Mouse (Mus musculus): ENCODE measurements around the gene Slc38a1. TPM values are rescaled to one million over a fixed set of nuclear protein-coding genes. Genes with fewer than 3 reads are reported as not detected.

The Slc38a1 gene
- total and polyA plus RNA-seq, 2 experiments from 2014 or later = 52.4 to 56.7 TPM

- Histone ChIP-seq H3K27ac (ENCODE audit: low read depth) (peak overlapping the region; percentile 76), H3K36me3 (replicated peaks; ENCODE audit: control insufficient read depth, insufficient read depth, low read length) (no peaks in the 10 kb centered on the region), H3K4me1 (ENCODE audit: control insufficient read depth, insufficient read depth) (peaks cover 20% of the 10 kb centered on the region), H3K9me3 (replicated peaks; ENCODE audit: control insufficient read depth, low read length) (no peaks in the 10 kb centered on the region), H3K9ac (replicated peaks; ENCODE audit: low read depth, low read length) (no peak overlapping the region), H3K4me2 (ENCODE audit: low read depth, low read length) (no peak overlapping the region), H3K27me3 (ENCODE audit: control insufficient read depth, insufficient read depth, low read length) (no peaks in the 10 kb centered on the region), H3K4me3 (ENCODE audit: low read depth, low read length) (no peak overlapping the region)
- TF ChIP-seq EP300 (IDR thresholded peaks at IDR 0.05; ENCODE audit: low read depth) = no peak
- ATAC-seq (ENCODE audit: insufficient read depth, low read depth) (peak; percentile 90), DNase-seq (ENCODE audit: low spot score) (peak; percentile 67)
- WGBS = 49% methylated on average over 13 of the region's 13 CpGs
These were observed 74.3 kb downstream of the Slc38a1 start for GRCm38 (mm10) chr15:96568271-96568982.

- H3K4me1 ChIP-seq (ENCODE audit: control insufficient read depth, insufficient read depth) = peaks cover 20% of the 10 kb centered on the region
- H3K27ac ChIP-seq (ENCODE audit: low read depth) = no peak overlapping the region
- peak overlapping the region; percentile 54 for H3K4me2 ChIP-seq (ENCODE audit: low read depth, low read length)
- H3K36me3 ChIP-seq (replicated peaks; ENCODE audit: control insufficient read depth, insufficient read depth, low read length) = no peaks in the 10 kb centered on the region
- DNase-seq (ENCODE audit: low spot score) = no peak
- H3K4me3 ChIP-seq (ENCODE audit: low read depth, low read length) = peak overlapping the region; percentile 30
- TF ChIP-seq EP300 (IDR thresholded peaks at IDR 0.05; ENCODE audit: low read depth) = no peak
- no peak; the same call in 1 of the 2 replicates for TF ChIP-seq CTCF (IDR thresholded peaks at IDR 0.05; ENCODE audit: low read depth)
- peak; percentile 47; the same call in 1 of the 2 replicates for ATAC-seq (ENCODE audit: insufficient read depth, low read depth)
- whole genome bisulfite sequencing = 14% methylated on average over 14 of the region's 14 CpGs
- H3K27me3 ChIP-seq (ENCODE audit: control insufficient read depth, insufficient read depth, low read length) = no peaks in the 10 kb centered on the region
- no peaks in the 10 kb centered on the region for H3K9me3 ChIP-seq (replicated peaks; ENCODE audit: control insufficient read depth, low read length)
- no peak overlapping the region for H3K9ac ChIP-seq (replicated peaks; ENCODE audit: low read depth, low read length)
These were observed 75.9 kb downstream of the Slc38a1 start for GRCm38 (mm10) chr15:96566850-96567271.

- DNase-seq (ENCODE audit: low spot score) = no peak
- WGBS = 71% methylated on average over 1 of the region's 1 CpGs
These were observed 78.9 kb downstream of the Slc38a1 start for GRCm38 (mm10) chr15:96563852-96564251.

GRCm38 (mm10) chr15:96562521-96562920 lies 80.2 kb downstream of the Slc38a1 start:
- no peak for TF ChIP-seq EP300 (IDR thresholded peaks at IDR 0.05; ENCODE audit: low read depth)
- TF ChIP-seq CTCF (IDR thresholded peaks at IDR 0.05; ENCODE audit: low read depth) = no peak
- no peak for ATAC-seq (ENCODE audit: insufficient read depth, low read depth)
- WGBS = 87% methylated on average over 5 of the region's 5 CpGs
- no peak overlapping the region for H3K4me2 ChIP-seq (ENCODE audit: low read depth, low read length)
- no peaks in the 10 kb centered on the region for H3K36me3 ChIP-seq (replicated peaks; ENCODE audit: control insufficient read depth, insufficient read depth, low read length)
- no peak overlapping the region for H3K4me3 ChIP-seq (ENCODE audit: low read depth, low read length)
- no peak overlapping the region for H3K27ac ChIP-seq (ENCODE audit: low read depth)
- no peak for DNase-seq (ENCODE audit: low spot score)
- H3K9ac ChIP-seq (replicated peaks; ENCODE audit: low read depth, low read length) = no peak overlapping the region
- no peaks in the 10 kb centered on the region for H3K27me3 ChIP-seq (ENCODE audit: control insufficient read depth, insufficient read depth, low read length)
- peaks cover 6% of the 10 kb centered on the region; the same call in 1 of the 2 replicates for H3K4me1 ChIP-seq (ENCODE audit: control insufficient read depth, insufficient read depth)
- H3K9me3 ChIP-seq (replicated peaks; ENCODE audit: control insufficient read depth, low read length) = no peaks in the 10 kb centered on the region

More at GRCm38 (mm10) chr15:96563852-96564251, 78.9 kb downstream of the Slc38a1 start:
- H3K27me3 ChIP-seq (ENCODE audit: control insufficient read depth, insufficient read depth, low read length) = no peaks in the 10 kb centered on the region
- ATAC-seq (ENCODE audit: insufficient read depth, low read depth) = no peak
- H3K4me1 ChIP-seq (ENCODE audit: control insufficient read depth, insufficient read depth) = peaks cover 17% of the 10 kb centered on the region
- no peak overlapping the region for H3K9ac ChIP-seq (replicated peaks; ENCODE audit: low read depth, low read length)
- no peak overlapping the region for H3K4me2 ChIP-seq (ENCODE audit: low read depth, low read length)
- no peak overlapping the region for H3K4me3 ChIP-seq (ENCODE audit: low read depth, low read length)
- no peaks in the 10 kb centered on the region for H3K9me3 ChIP-seq (replicated peaks; ENCODE audit: control insufficient read depth, low read length)
- no peak for TF ChIP-seq EP300 (IDR thresholded peaks at IDR 0.05; ENCODE audit: low read depth)
- no peak for TF ChIP-seq CTCF (IDR thresholded peaks at IDR 0.05; ENCODE audit: low read depth)
- no peaks in the 10 kb centered on the region for H3K36me3 ChIP-seq (replicated peaks; ENCODE audit: control insufficient read depth, insufficient read depth, low read length)
- no peak overlapping the region for H3K27ac ChIP-seq (ENCODE audit: low read depth)

GRCm38 (mm10) chr15:96560576-96561298 lies 82.0 kb downstream of the Slc38a1 start:
- H3K27ac ChIP-seq (ENCODE audit: low read depth) = no peak overlapping the region
- TF ChIP-seq CTCF (IDR thresholded peaks at IDR 0.05; ENCODE audit: low read depth) (no peak), EP300 (IDR thresholded peaks at IDR 0.05; ENCODE audit: low read depth) (no peak)
- whole genome bisulfite sequencing = 89% methylated on average over 14 of the region's 14 CpGs
- DNase-seq (ENCODE audit: low spot score) = no peak
- H3K36me3 ChIP-seq (replicated peaks; ENCODE audit: control insufficient read depth, insufficient read depth, low read length) = no peaks in the 10 kb centered on the region
- no peak overlapping the region for H3K4me2 ChIP-seq (ENCODE audit: low read depth, low read length)
- ATAC-seq (ENCODE audit: insufficient read depth, low read depth) = no peak
- no peak overlapping the region for H3K4me3 ChIP-seq (ENCODE audit: low read depth, low read length)
- H3K4me1 ChIP-seq (ENCODE audit: control insufficient read depth, insufficient read depth) = no peaks in the 10 kb centered on the region
- H3K27me3 ChIP-seq (ENCODE audit: control insufficient read depth, insufficient read depth, low read length) = no peaks in the 10 kb centered on the region
- H3K9ac ChIP-seq (replicated peaks; ENCODE audit: low read depth, low read length) = no peak overlapping the region
- H3K9me3 ChIP-seq (replicated peaks; ENCODE audit: control insufficient read depth, low read length) = no peaks in the 10 kb centered on the region

Data from heart, postnatal 0 days (tissue).